Mouse (Mus musculus): ENCODE measurements around the gene Pitpna.

- no peak for TF ChIP-seq CTCF (IDR thresholded peaks at IDR 0.05; ENCODE audit: extremely low read depth, insufficient read length, insufficient replicate concordance, low read depth, low read length)
- no peak for TF ChIP-seq POLR2A (IDR thresholded peaks at IDR 0.05; ENCODE audit: low read depth, low read length)
Observed at GRCm38 (mm10) chr11:75647681-75648211, 59.8 kb downstream of the Pitpna start.

All from small intestine, adult 2 months (tissue).